Mouse (Mus musculus): ENCODE data around the gene Gsx2. TPM values are rescaled to one million over a fixed set of nuclear protein-coding genes. Genes with fewer than 3 reads are reported as not detected.

The Gsx2 gene
- total RNA-seq (2021) (not detected), polyA plus RNA-seq (2012; rRNA removed) (not detected in 2 replicates)
- long read RNA-seq, result 0 reads

DNA sequence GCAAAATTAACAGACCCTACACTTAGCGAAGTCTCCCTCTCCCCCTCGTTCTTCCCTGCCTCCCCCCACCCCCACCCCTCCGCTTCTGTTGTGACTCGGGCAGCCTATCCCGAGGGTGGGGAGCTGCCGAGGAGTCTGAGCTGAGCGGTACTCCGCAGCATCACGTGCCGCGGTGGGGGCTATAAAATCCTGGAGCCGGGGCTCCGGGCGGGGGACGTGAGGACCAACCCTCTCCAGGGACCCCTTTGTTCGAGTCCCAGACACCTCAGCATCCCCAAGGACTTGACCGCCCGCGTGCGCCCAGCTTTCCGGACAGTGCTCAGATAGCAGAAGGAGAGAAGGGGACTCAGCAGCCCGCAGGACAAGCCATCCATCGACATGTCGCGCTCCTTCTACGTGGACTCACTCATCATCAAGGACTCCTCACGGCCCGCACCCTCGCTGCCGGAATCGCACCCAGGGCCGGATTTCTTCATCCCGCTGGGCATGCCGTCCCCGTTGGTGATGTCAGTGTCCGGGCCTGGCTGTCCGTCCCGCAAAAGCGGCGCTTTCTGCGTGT lies at the start of gene Gsx2:
Gene Gsx2, plus strand, starts transcription at position 219 of the 559 bp plus-strand sequence.
- intact Hi-C loops (cut with DNase I), result no loop called here
- Histone ChIP-seq H3K36me3 (ENCODE audit: control insufficient read depth, insufficient read depth, low read length) (no peaks in the 10 kb centered on the region), H3K9ac (ENCODE audit: low read depth, low read length) (no peak within 1 kb of the TSS), H3K4me3 (no peak within 1 kb of the TSS), H3K79me2 (replicated peaks; ENCODE audit: control insufficient read depth, insufficient read depth, low read length) (no peaks in the 10 kb centered on the region), H3K27ac (no peak within 1 kb of the TSS), H3K4me1 (ENCODE audit: control insufficient read depth, insufficient read depth, low read length) (no peaks in the 10 kb centered on the region), H3K27me3 (ENCODE audit: control insufficient read depth, insufficient read depth, low read length) (peaks cover 37% of the 10 kb centered on the region)
- TF ChIP-seq EP300 (IDR thresholded peaks at IDR 0.05; ENCODE audit: insufficient read depth, low read depth, low read length), result no peak
- no peak for TF ChIP-seq POLR2A (IDR thresholded peaks at IDR 0.05; ENCODE audit: insufficient read depth, low read depth, low read length)
- TF ChIP-seq CTCF (IDR thresholded peaks at IDR 0.05), result no peak
- no peak for DNase-seq
- 4% methylated on average over 41 of the region's 41 CpGs for WGBS

DNA sequence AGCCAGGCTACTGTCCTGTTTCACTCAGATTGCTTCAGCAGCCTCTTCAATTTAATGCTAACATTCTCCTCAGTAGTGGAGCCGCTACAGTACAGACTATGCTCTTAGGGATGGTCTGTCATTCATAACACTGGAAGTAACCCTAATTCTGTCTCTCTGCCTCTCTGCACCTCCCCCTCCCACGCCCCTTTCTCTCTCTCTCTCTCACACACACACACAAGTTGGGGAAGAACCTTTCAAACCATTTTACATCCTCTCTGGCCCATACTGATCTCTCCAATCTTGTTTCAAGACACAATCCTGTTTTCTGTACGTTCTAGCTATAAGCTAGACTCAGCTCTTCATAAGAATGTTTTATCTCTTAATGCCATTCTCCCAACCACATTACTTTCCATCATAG lies 39.9 kb upstream of the Gsx2 start:
- Histone ChIP-seq H3K79me2 (replicated peaks; ENCODE audit: control insufficient read depth, insufficient read depth, low read length) (peaks cover 12% of the 10 kb centered on the region), H3K4me3 (no peak overlapping the region), H3K9ac (ENCODE audit: low read depth, low read length) (no peak overlapping the region), H3K27me3 (ENCODE audit: control insufficient read depth, insufficient read depth, low read length) (no peaks in the 10 kb centered on the region), H3K27ac (no peak overlapping the region), H3K36me3 (ENCODE audit: control insufficient read depth, insufficient read depth, low read length) (peaks cover 9% of the 10 kb centered on the region), H3K4me1 (ENCODE audit: control insufficient read depth, insufficient read depth, low read length) (peaks cover 3% of the 10 kb centered on the region)
- 90% methylated on average over 3 of the region's 3 CpGs for WGBS
- intact Hi-C loops (cut with DNase I), result no loop called here
- TF ChIP-seq EP300 (IDR thresholded peaks at IDR 0.05; ENCODE audit: insufficient read depth, low read depth, low read length) (no peak), CTCF (IDR thresholded peaks at IDR 0.05) (no peak), POLR2A (IDR thresholded peaks at IDR 0.05; ENCODE audit: insufficient read depth, low read depth, low read length) (no peak)
- DNase-seq, result no peak

DNA sequence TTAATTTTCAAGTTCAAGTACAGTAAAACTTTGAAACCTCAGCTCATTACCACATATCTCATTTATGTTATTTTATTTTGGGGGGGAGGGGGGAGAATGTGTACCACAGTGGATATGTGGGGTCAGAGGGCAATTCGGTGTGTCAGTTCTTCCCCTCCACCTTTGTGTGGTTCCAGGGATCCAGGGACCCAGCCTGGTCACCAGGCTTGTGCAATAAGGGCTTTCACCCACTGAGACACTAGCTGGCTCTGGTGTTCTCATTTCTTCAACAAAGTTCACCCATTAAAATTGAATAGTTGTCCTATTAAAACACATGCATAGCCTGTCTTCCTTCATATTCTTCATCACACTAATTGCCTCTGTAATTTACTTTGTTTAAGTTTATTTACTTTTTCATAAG lies 36.1 kb upstream of the Gsx2 start:
- Histone ChIP-seq H3K27ac (no peak overlapping the region), H3K9ac (ENCODE audit: low read depth, low read length) (no peak overlapping the region), H3K4me1 (ENCODE audit: control insufficient read depth, insufficient read depth, low read length) (peaks cover 6% of the 10 kb centered on the region), H3K4me3 (no peak overlapping the region), H3K27me3 (ENCODE audit: control insufficient read depth, insufficient read depth, low read length) (no peaks in the 10 kb centered on the region), H3K36me3 (ENCODE audit: control insufficient read depth, insufficient read depth, low read length) (peaks cover 18% of the 10 kb centered on the region), H3K79me2 (replicated peaks; ENCODE audit: control insufficient read depth, insufficient read depth, low read length) (peaks cover 15% of the 10 kb centered on the region)
- intact Hi-C loops (cut with DNase I), result no loop called here
- WGBS, result 85% methylated on average over 1 of the region's 1 CpGs
- DNase-seq, result no peak
- TF ChIP-seq CTCF (IDR thresholded peaks at IDR 0.05) (no peak), POLR2A (IDR thresholded peaks at IDR 0.05; ENCODE audit: insufficient read depth, low read depth, low read length) (no peak), EP300 (IDR thresholded peaks at IDR 0.05; ENCODE audit: insufficient read depth, low read depth, low read length) (no peak)

DNA sequence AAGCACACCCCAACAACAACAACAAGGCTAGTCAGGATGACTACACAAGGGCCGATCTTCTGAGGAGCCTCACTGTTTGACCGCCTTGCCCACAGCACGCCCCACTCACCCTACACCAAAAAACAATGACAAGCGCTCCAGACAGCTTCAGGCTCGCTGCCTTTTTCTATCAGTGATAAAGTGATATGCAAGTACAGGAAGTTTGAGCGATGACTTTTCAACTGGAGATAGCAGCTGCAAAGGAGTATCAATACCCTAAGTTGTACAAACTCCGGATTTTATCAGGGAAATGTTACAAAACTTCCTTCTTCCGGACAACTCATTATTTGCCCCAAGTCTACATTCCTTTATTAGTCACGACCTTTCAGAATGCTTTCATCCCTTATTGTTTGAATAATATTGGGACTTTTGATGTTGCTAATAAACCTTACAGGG lies 32.4 kb upstream of the Gsx2 start:
- peaks cover 15% of the 10 kb centered on the region for H3K36me3 ChIP-seq (ENCODE audit: control insufficient read depth, insufficient read depth, low read length)
- intact Hi-C loops (cut with DNase I), result loop anchor here (2.0 to 10.0 kb wide), 3 partner anchors 68 to 511 kb away; partner anchors contain the start of gene Scfd2
- DNase-seq, result peak in 1 of 2 experiments; percentile 8
- H3K4me3 ChIP-seq, result peak overlapping the region; percentile 98
- no peaks in the 10 kb centered on the region for H3K27me3 ChIP-seq (ENCODE audit: control insufficient read depth, insufficient read depth, low read length)
- H3K4me1 ChIP-seq (ENCODE audit: control insufficient read depth, insufficient read depth, low read length), result peaks cover 8% of the 10 kb centered on the region
- peaks cover 13% of the 10 kb centered on the region for H3K79me2 ChIP-seq (replicated peaks; ENCODE audit: control insufficient read depth, insufficient read depth, low read length)
- TF ChIP-seq POLR2A (IDR thresholded peaks at IDR 0.05; ENCODE audit: insufficient read depth, low read depth, low read length) (no peak), CTCF (IDR thresholded peaks at IDR 0.05) (no peak)
- 9% methylated on average over 9 of the region's 9 CpGs for WGBS
- H3K27ac ChIP-seq, result peak overlapping the region; percentile 93
- peak overlapping the region; percentile 24 for H3K9ac ChIP-seq (ENCODE audit: low read depth, low read length)

DNA sequence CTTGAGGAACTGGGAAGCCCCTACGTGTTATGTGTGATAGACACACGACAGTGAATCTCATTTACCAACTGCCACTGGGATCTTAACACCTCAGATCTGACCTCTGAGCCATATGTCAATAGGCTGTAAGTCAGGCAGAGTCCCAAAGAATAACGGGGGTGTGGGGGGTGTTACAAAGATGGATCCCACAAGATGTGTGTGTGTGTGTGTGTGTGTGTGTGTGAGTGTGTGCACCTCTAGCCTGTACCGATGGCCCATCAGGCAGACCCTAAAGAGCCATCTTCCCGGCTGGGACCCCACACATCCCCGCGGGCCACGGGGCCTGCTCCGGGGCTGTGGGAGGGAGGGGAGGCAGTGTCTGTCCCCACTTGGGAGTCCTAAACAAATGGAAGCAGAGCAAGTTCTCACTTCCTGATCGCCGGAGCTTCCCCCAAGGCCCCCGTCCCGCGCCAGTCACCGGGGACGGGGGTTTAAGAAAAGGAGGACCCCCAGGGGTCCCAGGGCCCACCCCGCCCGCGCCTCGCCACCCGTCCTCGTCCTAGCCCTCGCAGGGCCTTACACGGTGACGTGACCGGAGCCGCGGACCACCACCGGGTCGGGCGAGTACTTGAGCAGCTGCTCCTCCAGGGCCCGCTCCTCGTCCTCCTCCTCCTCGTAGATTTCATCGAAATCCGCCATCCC lies 31.6 kb upstream of the Gsx2 start:
- peak overlapping the region; percentile 99 for H3K9ac ChIP-seq (ENCODE audit: low read depth, low read length)
- H3K27ac ChIP-seq, result peak overlapping the region; percentile 93
- WGBS, result under 1% methylated on average over 36 of the region's 36 CpGs
- peaks cover 8% of the 10 kb centered on the region for H3K4me1 ChIP-seq (ENCODE audit: control insufficient read depth, insufficient read depth, low read length)
- intact Hi-C loops (cut with DNase I), result loop anchor here (2.0 to 10.0 kb wide), 3 partner anchors 69 to 511 kb away; partner anchors contain the start of gene Scfd2
- peak overlapping the region; percentile 98 for H3K4me3 ChIP-seq
- H3K36me3 ChIP-seq (ENCODE audit: control insufficient read depth, insufficient read depth, low read length), result peaks cover 15% of the 10 kb centered on the region
- DNase-seq, result no peak
- peaks cover 11% of the 10 kb centered on the region for H3K79me2 ChIP-seq (replicated peaks; ENCODE audit: control insufficient read depth, insufficient read depth, low read length)
- no peak for TF ChIP-seq EP300 (IDR thresholded peaks at IDR 0.05; ENCODE audit: insufficient read depth, low read depth, low read length)
- TF ChIP-seq CTCF (IDR thresholded peaks at IDR 0.05), result no peak
- TF ChIP-seq POLR2A (IDR thresholded peaks at IDR 0.05; ENCODE audit: insufficient read depth, low read depth, low read length), result no peak
- H3K27me3 ChIP-seq (ENCODE audit: control insufficient read depth, insufficient read depth, low read length), result no peaks in the 10 kb centered on the region
